Mouse (Mus musculus) ES-E14 (cell line): Measurements from ENCODE around the gene Pgpep1l. TPM values are rescaled to one million over a fixed set of nuclear protein-coding genes. Genes with fewer than 3 reads are reported as not detected.

Experiments used
- DNase-seq: peaks from one replicate; pipeline ENCODE4 v3.0.0-alpha.2; 2013; ENCODE audit warnings: low read depth, low spot score
- H3K27ac ChIP-seq: 2 replicates; pipeline ENCODE4 v1.5.1; 2012; ENCODE audit warnings: low read depth, mild to moderate bottlenecking, low read length, moderate library complexity, mixed read lengths; ENCODE audit not compliant: poor library complexity, insufficient read depth, severe bottlenecking
- H3K36me3 ChIP-seq: 2 replicates; pipeline ENCODE4 v1.6.1; 2012; ENCODE audit warnings: mild to moderate bottlenecking, low read length, moderate library complexity, mixed read lengths; ENCODE audit not compliant: control insufficient read depth, poor library complexity, insufficient read depth, severe bottlenecking
- H3K4me1 ChIP-seq, 2 experiments: fragments of 150-350 bp in 1 of 2; sonication (generic) in 1 of 2; 2 replicates each; pipeline ENCODE4 v1.6.1; 2012; ENCODE audit warnings: low read length in 2 of 2, mild to moderate bottlenecking in 1 of 2, mixed read lengths in 1 of 2; ENCODE audit not compliant: control insufficient read depth in 2 of 2, insufficient read depth in 2 of 2, poor library complexity in 1 of 2
- H3K4me3 ChIP-seq, 2 experiments: fragments of 150-350 bp in 1 of 2; sonication (generic) in 1 of 2; 2 replicates each; pipeline ENCODE4 v1.5.1; 2012; ENCODE audit warnings: low read length in 2 of 2, low read depth in 1 of 2, mild to moderate bottlenecking in 1 of 2, mixed read lengths in 1 of 2; ENCODE audit not compliant: insufficient read depth in 1 of 2, poor library complexity in 1 of 2, severe bottlenecking in 1 of 2
- H3K9ac ChIP-seq: 2 replicates; pipeline ENCODE4 v1.6.1; 2012; ENCODE audit warnings: low read depth, mild to moderate bottlenecking, low read length, mixed read lengths; ENCODE audit not compliant: poor library complexity, insufficient read depth, severe bottlenecking
- H3K9me3 ChIP-seq: fragments of 150-350 bp; sonication (generic); 2 replicates; pipeline ENCODE4 v1.6.1; 2012; ENCODE audit warnings: low read depth, mild to moderate bottlenecking, low read length; ENCODE audit not compliant: control insufficient read depth, insufficient read depth
- CHD2 ChIP-seq: IDR thresholded peaks from 2 replicates; pipeline ENCODE4 v1.6.1; 2014; ENCODE audit warnings: mild to moderate bottlenecking, low read depth, low read length, inconsistent platforms
- HCFC1 ChIP-seq: IDR thresholded peaks from 2 replicates; pipeline ENCODE4 v1.6.1; 2012; ENCODE audit warnings: low read length, inconsistent platforms, borderline replicate concordance; ENCODE audit not compliant: insufficient read depth
- MAFK ChIP-seq: IDR thresholded peaks from 2 replicates; pipeline ENCODE4 v1.6.1; 2014; ENCODE audit warnings: mild to moderate bottlenecking, low read depth, low read length, inconsistent platforms; ENCODE audit not compliant: insufficient read depth
- ZC3H11A ChIP-seq: IDR thresholded peaks from 2 replicates; pipeline ENCODE4 v1.6.1; 2012; ENCODE audit warnings: low read depth, mild to moderate bottlenecking, inconsistent platforms, low read length, borderline replicate concordance
- ZNF384 ChIP-seq: IDR thresholded peaks from 2 replicates; pipeline ENCODE4 v1.6.1; 2012; ENCODE audit warnings: low read depth, low read length, inconsistent platforms
- in situ Hi-C, 2 experiments: fragments of 600-800 bp; cut with MboI; formaldehyde crosslinking; loops; one replicate each; pipeline ENCODE4 v1.15.1; 2025; ENCODE audit warnings: low sequenced_read_pairs in 2 of 2, inconsistent platforms in 1 of 2; ENCODE audit not compliant: unreplicated experiment in 2 of 2
- total RNA-seq: library from RNA; depleted of rRNA; stranded (reverse); fragments of 300-350 nt; gene quantifications from 2 replicates; pipeline ENCODE4 v1.2.3, GENCODE M21; 2012; rRNA removed

The Pgpep1l gene
- total RNA-seq, 1 experiment = 0.45 TPM

- no peak for DNase-seq
- Histone ChIP-seq H3K9ac (no peak overlapping the region), H3K4me3 (no peak overlapping the region), H3K9me3 (no peaks in the 10 kb centered on the region), H3K4me1 (no peaks in the 10 kb centered on the region), H3K36me3 (peaks cover 13% of the 10 kb centered on the region; the same call in 1 of the 2 replicates), H3K27ac (no peak overlapping the region)
- TF ChIP-seq ZC3H11A = no peak
- no peak for TF ChIP-seq ZNF384
- no peak for TF ChIP-seq HCFC1
- no peak for TF ChIP-seq MAFK
- TF ChIP-seq CHD2 = no peak
- in situ Hi-C loops = no loop called here
Observed at GRCm38 (mm10) chr7:68189691-68190456, 74.2 kb downstream of the Pgpep1l start.

GRCm38 (mm10) chr7:68189211-68189610, 74.8 kb downstream of the Pgpep1l start:
- Histone ChIP-seq H3K9me3 (no peaks in the 10 kb centered on the region), H3K27ac (no peak overlapping the region), H3K36me3 (peaks cover 13% of the 10 kb centered on the region; the same call in 1 of the 2 replicates), H3K4me1 (no peaks in the 10 kb centered on the region), H3K9ac (no peak overlapping the region), H3K4me3 (no peak overlapping the region)
- TF ChIP-seq CHD2 = no peak
- no peak for DNase-seq
- in situ Hi-C loops = no loop called here

Other genes with a start within 250 kb of the Pgpep1l start
- gene Fam169b, start 9.6 kb upstream of the Pgpep1l start, total RNA-seq = 3.6 and 5.7 TPM in 2 replicates